Mouse (Mus musculus) neural tube, embryonic 14.5 days (tissue): ENCODE measurements around the gene Rps6ka2. TPM values are rescaled to one million over a fixed set of nuclear protein-coding genes. Genes with fewer than 3 reads are reported as not detected.
"Not testable (repeated sequence)": the region's sequence is repeated elsewhere in the genome, so short reads cannot be mapped to it uniquely, and the experiment has no call there.

ENCODE experiments used
- ATAC-seq: fragments of 200-750 bp; cut with Nextera tagmentation; 2 replicates; pipeline ENCODE4 v1.8.0; 2017; ENCODE audit warnings: low read depth, mild to moderate bottlenecking, moderate TSS enrichment, moderate library complexity
- H3K27ac ChIP-seq: fragments of 300-500 bp; sonication (generic); 2 replicates; pipeline ENCODE4 v1.5.1; 2014; ENCODE audit warnings: low read depth, mild to moderate bottlenecking, control low read depth, low read length, moderate library complexity, mixed read lengths
- H3K27me3 ChIP-seq: fragments of 300-500 bp; sonication (generic); 2 replicates; pipeline ENCODE4 v1.6.1; 2014; ENCODE audit warnings: low read length; ENCODE audit not compliant: control insufficient read depth, insufficient read depth
- H3K36me3 ChIP-seq: fragments of 300-500 bp; sonication (generic); 2 replicates; pipeline ENCODE4 v1.6.1; 2014; ENCODE audit warnings: low read length, mixed read lengths; ENCODE audit not compliant: control insufficient read depth, insufficient read depth
- H3K4me1 ChIP-seq: fragments of 300-500 bp; sonication (generic); 2 replicates; pipeline ENCODE4 v1.6.1; 2014; ENCODE audit warnings: low read length; ENCODE audit not compliant: control insufficient read depth, insufficient read depth
- H3K4me2 ChIP-seq: fragments of 300-500 bp; sonication (generic); 2 replicates; pipeline ENCODE4 v1.6.1; 2014; ENCODE audit warnings: mild to moderate bottlenecking, low read depth, low read length, control low read depth
- H3K4me3 ChIP-seq: fragments of 300-500 bp; sonication (generic); 2 replicates; pipeline ENCODE4 v1.5.1; 2014; ENCODE audit warnings: low read depth, low read length, control low read depth, mixed read lengths
- H3K9ac ChIP-seq: fragments of 300-500 bp; sonication (generic); replicated peaks from 2 replicates; pipeline ENCODE4 v1.6.1; 2014; ENCODE audit warnings: low read depth, mild to moderate bottlenecking, control low read depth, low read length, mixed read lengths
- H3K9me3 ChIP-seq: fragments of 300-500 bp; sonication (generic); 2 replicates; pipeline ENCODE4 v1.6.1; 2016; ENCODE audit warnings: low read length; ENCODE audit not compliant: control insufficient read depth
- WGBS: fragments of 180-500 bp; shearing (Covaris S2); extraction: QIAGEN DNeasy Blood & Tissue Kit; methylation state at CpG from one replicate; pipeline ENCODE4 v1.1.7; 2014; 5-methylcytosine and 5-hydroxymethylcytosine counted together
- polyA plus RNA-seq: library from polyadenylated mRNA; unstranded; fragments of >200 nt; fragmentation: Nextera tagmentation; extraction: Ambion mirVana; gene quantifications from 2 replicates; pipeline ENCODE4 v1.2.1, GENCODE M21; 2014

The Rps6ka2 gene
- polyA plus RNA-seq, 1 experiment from 2014 or later, result 20.7 TPM

DNA sequence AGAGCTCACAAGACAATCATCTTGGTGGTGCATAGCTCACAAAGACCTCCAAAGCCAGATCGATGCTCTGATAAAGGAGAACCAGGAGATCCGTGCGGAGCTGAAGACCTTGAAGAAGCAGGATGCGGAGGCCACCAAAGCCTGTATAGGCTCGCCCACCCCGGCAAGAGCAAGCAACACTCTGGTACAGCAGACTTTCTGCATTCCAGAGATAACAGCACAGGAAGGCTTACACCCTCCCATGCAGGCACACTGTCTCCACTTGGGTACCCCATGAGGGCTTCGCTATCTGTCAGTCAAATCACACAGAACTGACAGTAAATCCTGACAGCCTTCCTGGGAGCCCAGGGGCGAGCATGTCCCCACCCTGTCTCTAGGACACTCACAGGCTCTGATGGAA lies 156.5 kb downstream of the Rps6ka2 start:
- H3K4me1 ChIP-seq, ATAC-seq, H3K27ac ChIP-seq, H3K4me3 ChIP-seq, H3K4me2 ChIP-seq, H3K36me3 ChIP-seq, H3K27me3 ChIP-seq, H3K9me3 ChIP-seq, H3K9ac ChIP-seq: not testable (repeated sequence)
- 75% methylated on average over 2 of the region's 8 CpGs for WGBS

DNA sequence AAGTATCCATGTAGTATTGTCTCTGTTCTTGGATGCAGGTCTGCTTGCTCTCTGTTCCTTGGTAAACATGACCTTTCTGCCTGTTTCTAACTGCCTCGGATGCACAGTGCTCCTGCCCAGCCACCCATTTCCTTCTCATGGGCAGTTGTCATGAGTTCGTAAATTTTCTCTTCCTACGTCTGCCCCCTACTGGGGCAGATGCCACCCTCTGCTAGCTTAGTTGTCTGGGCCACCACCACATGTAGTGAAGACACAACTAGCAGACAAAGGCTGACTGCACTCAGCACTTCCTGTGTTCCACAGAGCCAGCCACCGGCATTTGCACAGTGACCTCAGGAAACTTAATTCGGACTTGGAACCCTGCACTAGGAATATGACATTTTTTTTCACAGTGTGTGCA lies 162.8 kb downstream of the Rps6ka2 start:
- H3K36me3 ChIP-seq, H3K27me3 ChIP-seq, H3K4me3 ChIP-seq, H3K4me1 ChIP-seq, H3K4me2 ChIP-seq, ATAC-seq, H3K27ac ChIP-seq, H3K9me3 ChIP-seq, H3K9ac ChIP-seq: not testable (repeated sequence)
- 77% methylated on average over 3 of the region's 5 CpGs for WGBS

GRCm38 (mm10) chr17:7337381-7337780 lies 167.5 kb downstream of the Rps6ka2 start:
- not testable (repeated sequence) for ATAC-seq, H3K36me3 ChIP-seq
- 73% methylated on average over 7 of the region's 9 CpGs for WGBS

GRCm38 (mm10) chr17:7348765-7349164 lies 178.8 kb downstream of the Rps6ka2 start:
- H3K9ac ChIP-seq, H3K27me3 ChIP-seq, H3K9me3 ChIP-seq, H3K27ac ChIP-seq, H3K4me3 ChIP-seq, H3K36me3 ChIP-seq, H3K4me2 ChIP-seq, H3K4me1 ChIP-seq, ATAC-seq: not testable (repeated sequence)
- WGBS, result 64% methylated on average over 2 of the region's 3 CpGs

More at GRCm38 (mm10) chr17:7337381-7337780, 167.5 kb downstream of the Rps6ka2 start:
- H3K4me2 ChIP-seq, H3K27me3 ChIP-seq, H3K27ac ChIP-seq, H3K4me3 ChIP-seq, H3K9ac ChIP-seq, H3K9me3 ChIP-seq, H3K4me1 ChIP-seq: not testable (repeated sequence)

- H3K36me3 ChIP-seq, H3K4me3 ChIP-seq, H3K27ac ChIP-seq, H3K4me1 ChIP-seq, H3K9ac ChIP-seq, H3K9me3 ChIP-seq, H3K27me3 ChIP-seq, H3K4me2 ChIP-seq, ATAC-seq: not testable (repeated sequence)
- 100% methylated on average over 1 of the region's 1 CpGs for whole genome bisulfite sequencing
Observed at GRCm38 (mm10) chr17:7352596-7352995, 182.7 kb downstream of the Rps6ka2 start, which contains the start of gene Ttll2. Ttll2 (minus strand) TSS chr17:7352696.

Other genes starting within 250 kb of the Rps6ka2 start
- gene Rsph3b, start 221.4 kb upstream of the Rps6ka2 start, polyA plus RNA-seq, result 57.8 and 63.5 TPM in 2 replicates
- 64.9 and 75.2 TPM in 2 replicates for gene Tagap1, start 209.0 kb upstream of the Rps6ka2 start, polyA plus RNA-seq
- gene Rnaset2b, start 199.5 kb upstream of the Rps6ka2 start, polyA plus RNA-seq, result 66.0 and 91.2 TPM in 2 replicates
- 0.44 TPM in 1 of 2 replicates, not detected in the other for gene Gm49721, start 191.2 kb upstream of the Rps6ka2 start, polyA plus RNA-seq
- not detected in 2 replicates for gene Gm1604a, start 144.5 kb upstream of the Rps6ka2 start, polyA plus RNA-seq
- gene Tcp10a, start 154.5 kb downstream of the Rps6ka2 start, polyA plus RNA-seq, result 0.18 TPM in 1 of 2 replicates, not detected in the other
- gene Ttll2, start 182.6 kb downstream of the Rps6ka2 start, polyA plus RNA-seq, result not detected in 2 replicates
- not detected in 2 replicates for gene Gm49630, start 201.9 kb downstream of the Rps6ka2 start, polyA plus RNA-seq
- gene Unc93a2, start 215.3 kb downstream of the Rps6ka2 start, polyA plus RNA-seq, result not detected in 2 replicates